Mouse (Mus musculus): ENCODE results near the gene Flrt2.

DNA sequence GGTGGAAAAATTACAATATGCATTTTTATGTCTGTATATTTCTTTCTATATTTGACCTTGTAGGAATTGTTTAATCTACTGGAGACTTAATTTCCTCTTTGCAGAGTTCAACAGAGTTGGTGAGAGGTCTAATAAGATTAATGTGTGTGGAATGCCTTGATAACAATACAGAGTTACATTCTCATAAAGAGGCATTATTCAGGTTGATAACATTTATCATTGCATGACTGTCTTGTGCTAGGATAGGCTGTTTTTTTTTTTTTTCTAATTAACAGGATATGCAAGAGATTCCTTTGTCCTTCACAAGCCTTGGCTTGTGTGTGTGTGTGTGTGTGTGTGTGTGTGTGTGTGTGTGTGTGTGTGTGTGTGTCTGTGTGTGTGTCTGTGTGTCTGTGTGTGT, 9.6 kb downstream of the Flrt2 start:
- TF ChIP-seq EP300 (IDR thresholded peaks at IDR 0.05; ENCODE audit: low read depth) (no peak), CTCF (IDR thresholded peaks at IDR 0.05; ENCODE audit: low read depth) (no peak)
